Mouse (Mus musculus) kidney, adult 11 months (tissue): ENCODE data around the gene Pdss2.
A peak's percentile ranks its signal among the peaks of the same experiment; 100 is the strongest.
"Not testable (repeated sequence)": the region's sequence is repeated elsewhere in the genome, so short reads cannot be mapped to it uniquely, and the experiment has no call there.

Source experiments
- DNase-seq: peaks from one replicate; pipeline ENCODE4 v3.0.0; 2022

Gene Pdss2

GRCm38 (mm10) chr10:43378732-43379644, 157.7 kb downstream of the Pdss2 start:
- DNase-seq: peak; percentile 75

DNA sequence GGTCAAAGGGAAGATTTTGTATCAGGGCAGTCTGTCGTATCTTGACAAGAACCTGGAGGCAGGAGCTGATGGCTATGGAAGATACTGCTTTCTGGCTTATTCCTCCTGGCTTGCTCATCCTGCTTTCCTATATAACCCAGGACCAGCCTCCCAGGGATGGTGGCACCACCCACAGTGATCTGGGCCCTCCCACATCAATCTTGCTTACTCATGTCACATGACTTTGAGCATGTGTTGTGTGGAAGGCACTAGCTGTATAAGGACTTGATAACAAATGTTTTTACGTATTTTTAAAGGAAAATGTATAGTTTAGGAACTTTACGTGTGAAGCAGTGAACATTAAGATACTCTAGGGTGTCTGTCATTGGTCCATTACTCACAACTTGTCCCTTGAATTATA, 161.4 kb downstream of the Pdss2 start:
- DNase-seq: no peak

- no peak for DNase-seq
Observed at GRCm38 (mm10) chr10:43384623-43385022, 163.3 kb downstream of the Pdss2 start.

GRCm38 (mm10) chr10:43392921-43393320, 171.6 kb downstream of the Pdss2 start:
- no peak for DNase-seq

DNA sequence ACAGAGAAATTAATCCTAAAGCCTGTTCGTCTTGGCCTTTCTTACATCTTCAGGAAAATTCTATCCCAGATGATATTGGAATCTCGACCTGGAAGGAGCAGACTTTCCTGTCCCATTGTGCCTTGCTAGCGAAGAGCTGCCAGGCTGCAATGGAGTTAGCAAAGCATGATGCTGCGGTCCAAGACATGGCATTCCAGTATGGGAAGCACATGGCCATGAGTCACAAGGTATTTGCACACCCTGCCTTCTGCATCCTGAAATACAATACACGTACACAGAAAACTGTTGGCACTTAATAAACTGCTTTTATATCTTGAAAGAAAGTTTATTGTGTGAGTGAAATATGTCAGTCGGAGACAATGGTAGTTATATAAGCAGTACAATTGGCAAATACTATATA, 172.5 kb downstream of the Pdss2 start:
- DNase-seq: no peak

- no peak for DNase-seq
Observed at GRCm38 (mm10) chr10:43395824-43396223, 174.5 kb downstream of the Pdss2 start.

DNA sequence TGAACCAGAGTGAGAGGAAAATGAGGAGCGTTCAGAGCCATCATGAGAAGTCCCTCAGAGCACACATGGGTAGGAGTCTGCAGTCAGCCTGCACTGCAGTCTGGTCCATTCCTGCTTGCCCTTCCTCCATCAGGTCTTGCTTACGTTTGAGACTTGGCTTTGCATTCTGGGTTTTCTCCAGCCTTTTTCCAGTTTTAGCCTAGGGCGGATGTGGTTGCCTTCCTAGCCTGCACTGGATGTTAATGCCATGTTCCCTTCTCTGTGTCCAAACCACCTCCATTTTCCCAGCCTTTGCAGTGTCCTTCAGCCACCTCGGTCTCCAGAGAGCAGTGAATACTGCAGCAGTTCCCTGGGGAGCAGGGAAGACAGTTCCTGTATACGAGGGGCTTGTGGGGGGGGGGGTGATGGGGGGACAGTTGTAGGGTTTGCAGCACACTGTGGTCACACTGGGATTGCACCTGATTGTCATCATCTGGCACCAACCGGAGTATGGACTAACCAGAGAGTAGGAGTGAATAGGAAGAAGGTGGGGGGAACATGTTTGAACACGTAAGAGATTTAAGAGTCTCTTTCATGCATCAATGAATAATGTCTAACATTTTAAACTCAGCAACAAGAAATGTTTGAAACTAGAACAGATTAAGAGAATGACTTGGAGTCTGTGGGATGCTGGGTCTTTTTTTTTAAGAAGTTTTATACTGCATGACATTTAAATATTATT, 178.5 kb downstream of the Pdss2 start:
- DNase-seq: no peak

DNA sequence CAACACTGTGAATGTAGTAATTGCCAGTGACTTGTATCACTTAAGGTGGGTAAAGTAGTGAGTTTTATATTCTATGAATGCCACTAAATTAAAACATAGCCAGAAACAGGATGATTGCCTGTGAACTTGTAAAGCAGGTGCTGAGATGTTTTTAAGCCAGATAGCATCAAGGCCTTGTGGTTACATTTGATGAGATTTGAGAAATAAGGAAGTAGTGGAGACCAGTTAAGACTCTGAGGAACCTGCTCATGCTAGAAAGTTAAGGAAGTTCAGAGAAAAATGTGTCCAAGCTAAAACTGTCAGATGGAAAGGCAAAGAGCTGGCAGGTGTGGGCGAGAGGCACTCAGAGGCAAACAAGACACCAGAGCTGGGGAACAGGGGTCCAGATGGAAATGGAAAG, 184.8 kb downstream of the Pdss2 start:
- DNase-seq: no peak

DNA sequence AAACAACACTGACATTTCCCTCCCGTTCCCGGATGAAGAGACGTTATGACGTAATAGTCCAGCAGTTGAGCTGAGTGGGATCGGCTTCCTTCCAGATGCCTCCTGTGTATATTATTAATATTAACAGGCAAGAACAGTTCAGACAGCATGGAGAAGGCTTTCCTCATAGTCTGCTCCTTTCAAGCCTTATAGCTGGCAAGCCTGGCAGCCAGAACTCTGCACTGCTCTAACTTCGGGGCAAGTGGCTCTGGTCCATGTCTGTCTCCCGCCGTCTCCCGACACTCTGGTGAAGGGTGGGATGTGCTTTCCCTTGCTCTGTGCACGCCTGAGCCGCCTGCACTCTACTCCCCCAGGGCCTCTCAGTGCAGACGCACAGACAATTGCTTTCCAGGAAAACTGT, 185.6 kb downstream of the Pdss2 start:
- DNase-seq: no peak

GRCm38 (mm10) chr10:43409506-43410230, 188.4 kb downstream of the Pdss2 start:
- DNase-seq: no peak

GRCm38 (mm10) chr10:43411164-43411563, 189.9 kb downstream of the Pdss2 start:
- not testable (repeated sequence) for DNase-seq

- DNase-seq: no peak
Observed at GRCm38 (mm10) chr10:43417346-43417745, 196.1 kb downstream of the Pdss2 start.

DNA sequence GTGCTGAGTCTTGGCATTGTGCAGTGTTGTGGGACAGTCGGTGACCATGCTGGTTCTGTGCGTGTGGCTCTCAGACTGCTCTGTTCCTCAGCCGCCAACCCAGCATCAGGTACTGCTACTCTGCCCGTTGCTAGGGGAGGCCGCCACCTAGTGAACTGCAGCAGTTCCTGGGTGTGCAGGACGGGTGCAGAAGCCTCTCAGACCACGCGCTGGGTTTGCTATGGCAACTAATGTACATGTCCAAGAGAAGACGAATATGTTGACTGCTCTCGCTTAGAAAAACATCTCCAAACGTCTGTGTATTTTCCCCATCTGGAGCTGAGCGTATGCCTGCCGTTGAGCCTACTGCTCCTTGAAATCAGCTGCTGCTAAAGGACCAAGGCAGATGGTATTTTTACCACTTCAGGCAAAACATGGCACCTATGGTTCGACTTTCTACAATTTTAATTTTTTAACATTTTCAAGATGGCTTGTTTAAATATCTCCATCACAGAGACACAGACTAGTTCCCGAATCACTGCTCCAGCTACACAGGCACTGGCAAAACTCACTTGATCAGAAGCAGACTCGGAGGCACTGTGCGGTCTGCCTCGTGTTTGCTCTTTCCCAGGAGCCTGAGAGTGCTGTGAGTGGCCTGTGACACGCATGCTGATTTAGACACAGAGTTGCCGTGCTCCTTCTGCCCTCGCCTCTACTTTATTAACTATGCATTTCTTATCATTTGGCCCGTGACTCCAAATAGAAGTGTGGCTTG, 199.6 kb downstream of the Pdss2 start:
- DNase-seq: no peak

- no peak for DNase-seq
Observed at GRCm38 (mm10) chr10:43422061-43422770, 200.9 kb downstream of the Pdss2 start.

GRCm38 (mm10) chr10:43424545-43424944, 203.3 kb downstream of the Pdss2 start:
- no peak for DNase-seq

- no peak for DNase-seq
Observed at GRCm38 (mm10) chr10:43430606-43431005, 209.3 kb downstream of the Pdss2 start.

DNA sequence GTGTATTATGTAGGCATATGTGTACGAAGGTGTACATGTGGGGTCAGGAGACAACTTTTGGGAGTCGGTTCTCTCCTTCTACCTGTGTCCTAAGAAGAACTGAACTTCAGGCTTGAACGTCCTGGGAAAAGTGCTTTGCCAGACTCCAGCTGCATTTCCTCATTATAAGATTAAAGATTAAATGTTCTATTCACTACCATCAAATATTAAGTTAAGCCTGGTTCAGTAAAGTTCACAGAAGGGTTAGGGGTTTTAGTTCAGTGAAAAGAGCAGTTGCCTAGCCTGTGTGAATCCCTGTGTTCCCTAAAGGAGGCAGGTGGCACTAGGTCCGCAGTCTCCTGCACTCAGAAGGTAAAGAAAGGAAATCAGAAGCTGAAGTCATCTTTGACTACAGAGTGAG, 213.0 kb downstream of the Pdss2 start:
- DNase-seq: no peak

DNA sequence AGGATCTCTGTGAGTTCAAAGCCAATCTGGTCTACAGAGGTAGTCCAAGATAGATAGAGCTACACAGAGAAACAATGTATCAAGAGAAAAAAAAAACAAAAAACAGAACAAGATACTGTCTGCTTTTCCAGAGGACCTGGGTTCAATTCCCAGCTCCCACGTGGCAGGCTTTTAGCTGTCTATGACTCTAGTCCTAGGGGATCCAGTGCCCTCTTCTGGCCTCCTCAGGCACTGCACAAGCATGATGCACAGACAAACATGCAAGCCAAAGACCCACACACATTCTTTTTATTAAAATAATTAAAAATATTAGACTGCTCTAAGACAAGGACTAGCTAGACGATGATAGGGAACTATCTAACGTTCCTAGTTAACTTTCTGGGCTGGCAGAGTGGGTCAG, 214.5 kb downstream of the Pdss2 start:
- DNase-seq: no peak

- no peak for DNase-seq
Observed at GRCm38 (mm10) chr10:43439492-43439941, 218.2 kb downstream of the Pdss2 start.

- peak; percentile 59 for DNase-seq
Observed at GRCm38 (mm10) chr10:43440050-43440449, 218.8 kb downstream of the Pdss2 start.

- peak; percentile 39 for DNase-seq
Observed at GRCm38 (mm10) chr10:43440981-43441740, 219.9 kb downstream of the Pdss2 start.
